10 mouse cellular contexts compared by ENCODE assay signal in the genomic region with DNA sequence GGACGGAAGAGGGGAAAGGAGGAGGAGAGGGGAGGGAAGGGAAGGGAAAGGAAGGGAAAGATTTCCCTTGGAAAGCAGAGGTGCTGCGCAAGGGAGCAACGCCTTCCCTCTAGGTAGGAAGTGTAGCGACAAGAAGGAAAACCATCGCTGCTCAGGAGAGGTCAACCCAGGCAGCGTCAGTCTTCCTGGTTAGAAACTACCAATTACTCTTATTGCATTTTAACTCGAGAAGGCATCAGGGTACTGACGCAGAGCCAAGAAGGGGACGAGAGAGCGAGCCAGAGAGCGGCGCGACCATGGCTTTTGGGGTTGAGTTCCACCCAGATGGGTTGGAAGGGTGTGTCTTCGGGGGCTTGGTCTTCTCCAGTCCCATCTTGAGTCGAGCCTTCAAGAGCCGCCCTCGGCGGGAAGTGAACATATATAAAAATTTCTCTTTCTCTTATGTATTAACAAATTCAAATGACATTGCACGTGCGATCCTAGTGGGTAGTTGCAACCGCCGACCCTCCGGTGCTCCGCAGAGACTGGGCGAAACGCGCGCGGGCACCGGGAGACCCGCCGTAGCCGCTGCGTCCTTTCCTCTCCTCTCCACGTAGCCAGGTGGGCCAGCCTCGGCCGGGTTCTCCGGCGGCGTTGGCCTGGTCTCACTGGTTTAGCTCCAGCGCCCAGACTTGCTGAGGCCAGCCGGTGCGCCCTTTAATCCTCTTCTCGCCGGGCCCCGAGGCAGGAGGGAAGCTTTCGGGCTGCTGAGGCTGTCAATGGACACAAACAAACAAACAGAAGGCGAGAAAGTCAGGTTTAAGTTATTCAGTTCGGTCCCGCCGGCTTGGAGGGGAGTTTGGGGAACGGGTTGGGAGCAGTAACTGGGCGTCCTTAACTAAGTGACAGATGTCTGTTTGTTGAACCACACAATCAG. TPM values are rescaled to one million over a fixed set of nuclear protein-coding genes. Genes with fewer than 3 reads are reported as not detected.
DNase-seq lines count a peak whose midpoint lies in the region; ATAC-seq and TF ChIP-seq lines count a peak whose summit lies in the region.
"Had no signal": no experiment of that assay in that cellular context is flagged by ENCODE, and none has a peak within 500 bp of the region (broad histone marks: within the 10 kb centered on the region; RNA-seq: fewer than 3 reads in every experiment).

No protein-coding gene starts in this region.

- no peaks in the 10 kb centered on the region for H3K9me3 ChIP-seq in kidney, embryonic 15.5 days (replicated peaks)
- no peaks in the 10 kb centered on the region for H3K9me3 ChIP-seq in embryonic facial prominence, embryonic 12.5 days
- no peaks in the 10 kb centered on the region for H3K9me3 ChIP-seq in midbrain, postnatal 0 days (ENCODE audit: low read length)

- ATAC-seq in kidney, embryonic 15.5 days (replicated peaks; ENCODE audit: low FRiP score) = no peak
- ATAC-seq in embryonic facial prominence, embryonic 12.5 days (ENCODE audit: insufficient number of reproducible peaks, insufficient read depth, low FRiP score, low TSS enrichment) = no peak
- ATAC-seq in midbrain, postnatal 0 days (ENCODE audit: low FRiP score) = no peak

- H3K27ac ChIP-seq in kidney, embryonic 15.5 days = no peak overlapping the region
- no peak overlapping the region for H3K27ac ChIP-seq in embryonic facial prominence, embryonic 12.5 days
- H3K27ac ChIP-seq in midbrain, postnatal 0 days (ENCODE audit: low read depth, low read length) = no peak overlapping the region

- peaks cover 41% of the 10 kb centered on the region for H3K4me1 ChIP-seq in kidney, embryonic 15.5 days
- peaks cover 17% of the 10 kb centered on the region for H3K4me1 ChIP-seq in embryonic facial prominence, embryonic 12.5 days
- H3K4me1 ChIP-seq in midbrain, postnatal 0 days (ENCODE audit: insufficient read depth, low read length) = 0 out of 2 replicates have a peak, but pooled peaks cover 3% of the 10 kb centered on the region

- H3K9ac ChIP-seq in kidney, embryonic 15.5 days = no peak overlapping the region
- H3K9ac ChIP-seq in embryonic facial prominence, embryonic 12.5 days = no peak overlapping the region; the same call in 1 of the 2 replicates
- no peak overlapping the region for H3K9ac ChIP-seq in midbrain, postnatal 0 days (replicated peaks; ENCODE audit: low read length, poor library complexity, severe bottlenecking)

- peak; percentile 63 for DNase-seq in embryo, embryonic 10.5 days (ENCODE audit: low spot score)
- DNase-seq in embryo, embryonic 10 days (ENCODE audit: low spot score) = no peak
- no peak for DNase-seq in kidney, postnatal 36 days
- no peak for DNase-seq in midbrain, postnatal 0 days (ENCODE audit: low spot score)
- no peak for DNase-seq in frontal cortex, postnatal 10 days (ENCODE audit: low spot score in 2 of 2)
- no peak for DNase-seq in lung, adult 18-20 months
- DNase-seq: kidney, adult 18-20 months had no signal

- peaks cover 98% of the 10 kb centered on the region for H3K27me3 ChIP-seq in kidney, embryonic 15.5 days
- peaks cover 88% of the 10 kb centered on the region for H3K27me3 ChIP-seq in embryonic facial prominence, embryonic 12.5 days
- peaks cover 47% of the 10 kb centered on the region for H3K27me3 ChIP-seq in midbrain, postnatal 0 days (ENCODE audit: insufficient read depth, low read length)

- H3K36me3 ChIP-seq in kidney, embryonic 15.5 days = no peaks in the 10 kb centered on the region
- no peaks in the 10 kb centered on the region for H3K36me3 ChIP-seq in embryonic facial prominence, embryonic 12.5 days
- H3K36me3 ChIP-seq in midbrain, postnatal 0 days (ENCODE audit: insufficient read depth, low read length) = no peaks in the 10 kb centered on the region

- H3K4me2 ChIP-seq in kidney, embryonic 15.5 days = peak overlapping the region; percentile 25; the same call in 1 of the 2 replicates
- H3K4me2 ChIP-seq in embryonic facial prominence, embryonic 12.5 days (replicated peaks) = peak overlapping the region; percentile 29; the same call in 1 of the 2 replicates
- 0 out of 2 replicates have a peak overlapping the region, but pooled peaks have one; percentile 7 for H3K4me2 ChIP-seq in midbrain, postnatal 0 days (ENCODE audit: low read depth, low read length, poor library complexity, severe bottlenecking)

- WGBS in kidney, embryonic 15.5 days = 3% methylated on average over 53 of the region's 53 CpGs
- 2% methylated on average over 53 of the region's 53 CpGs for WGBS in embryonic facial prominence, embryonic 12.5 days
- WGBS in midbrain, postnatal 0 days = 4% methylated on average over 53 of the region's 53 CpGs

- peak overlapping the region; percentile 17; the same call in 1 of the 2 replicates for H3K4me3 ChIP-seq in kidney, embryonic 15.5 days (replicated peaks)
- peak overlapping the region; percentile 11 for H3K4me3 ChIP-seq in embryonic facial prominence, embryonic 12.5 days
- H3K4me3 ChIP-seq in midbrain, postnatal 0 days (ENCODE audit: low read depth, low read length) = no peak overlapping the region

- TF ChIP-seq CTCF in midbrain, postnatal 0 days (IDR thresholded peaks at IDR 0.05) = no peak

RNA-seq across cellular contexts. Expression of a gene that starts 3.4 kb away (rescaled TPM):
- 0.99 and 5.4 TPM in 2 replicates for polyA plus RNA-seq in kidney, embryonic 15.5 days (2015; fragmentation: Nextera tagmentation; extraction: Ambion mirVana)
- polyA plus RNA-seq in embryonic facial prominence, embryonic 12.5 days (2016; fragmentation: Nextera tagmentation; extraction: Ambion mirVana) = 1.9 and 5.4 TPM in 2 replicates
- total RNA-seq in midbrain, postnatal 0 days (2014; rRNA removed) = not detected in 2 replicates
- not detected in 2 replicates for polyA plus RNA-seq in midbrain, postnatal 0 days (2015; fragmentation: Nextera tagmentation; extraction: Ambion mirVana)
- total RNA-seq: left cerebral cortex, postnatal 25 days had no signal

RNA-seq across cellular contexts. Expression of a gene that starts 27.8 kb away (rescaled TPM):
- polyA plus RNA-seq in kidney, embryonic 15.5 days (2015; fragmentation: Nextera tagmentation; extraction: Ambion mirVana) = 10.1 and 11.6 TPM in 2 replicates
- polyA plus RNA-seq in embryonic facial prominence, embryonic 12.5 days (2016; fragmentation: Nextera tagmentation; extraction: Ambion mirVana) = 22.8 and 24.0 TPM in 2 replicates
- total RNA-seq in midbrain, postnatal 0 days (2014; rRNA removed) = 35.1 and 40.1 TPM in 2 replicates
- 9.4 and 11.6 TPM in 2 replicates for polyA plus RNA-seq in midbrain, postnatal 0 days (2015; fragmentation: Nextera tagmentation; extraction: Ambion mirVana)
